Mouse (Mus musculus) heart, postnatal 0 days (tissue): ENCODE results near the gene Cit.

ENCODE experiments used
- CTCF ChIP-seq: IDR thresholded peaks from 2 replicates; pipeline ENCODE4 v1.5.1; 2016; ENCODE audit warnings: antibody characterized with exemption, control low read depth, low read depth
- EP300 ChIP-seq: IDR thresholded peaks from 2 replicates; pipeline ENCODE4 v1.6.1; 2016; ENCODE audit warnings: antibody characterized with exemption, low read depth

DNA sequence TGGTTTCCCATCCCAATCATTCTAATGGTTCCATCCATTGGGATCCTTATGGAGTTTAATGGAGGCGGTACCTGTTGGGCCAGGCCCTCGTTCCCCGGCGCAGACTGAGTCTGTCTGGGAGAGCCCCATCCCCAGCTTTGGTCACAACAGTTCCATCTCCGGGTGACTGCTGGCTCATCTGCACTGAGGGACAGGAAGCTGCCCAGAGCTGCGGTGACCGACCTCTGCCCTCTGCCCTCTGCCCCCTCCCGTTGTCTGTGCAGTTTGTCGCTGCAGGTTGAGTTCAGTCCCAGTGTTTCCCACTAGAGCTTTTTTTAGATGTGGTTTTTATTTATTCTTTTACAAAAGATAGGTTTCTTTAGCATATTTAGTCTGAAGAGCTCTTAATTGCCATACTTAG is 76.9 kb downstream of the Cit start:
- TF ChIP-seq CTCF (no peak), EP300 (no peak)
